Mouse (Mus musculus) thymus, postnatal 10 days (tissue): ENCODE data around the gene Ptcd3.
"Not testable (repeated sequence)": the region's sequence is repeated elsewhere in the genome, so short reads cannot be mapped to it uniquely, and the experiment has no call there.

Experiments used
- DNase-seq, 2 experiments: peaks; one replicate each; pipeline ENCODE4 v3.0.0; 2021; ENCODE audit warnings: low spot score in 2 of 2

The Ptcd3 gene

GRCm38 (mm10) chr6:71908481-71909381 lies at the start of gene Ptcd3, which contains the start of gene Polr1a:
TSS of gene Ptcd3 (minus strand) at chr6:71908750.
TSS of gene Polr1a (plus strand) at chr6:71909053.
- peak; percentile 82 to 91 for DNase-seq

- no peak for DNase-seq
Measured at GRCm38 (mm10) chr6:71951192-71951591, 42.6 kb upstream of the Ptcd3 start.

- no peak for DNase-seq
Measured at GRCm38 (mm10) chr6:71950592-71950991, 42.0 kb upstream of the Ptcd3 start.

GRCm38 (mm10) chr6:71949721-71950120 lies 41.2 kb upstream of the Ptcd3 start:
- no peak for DNase-seq

- no peak for DNase-seq
Measured at GRCm38 (mm10) chr6:71946121-71946520, 37.6 kb upstream of the Ptcd3 start.

GRCm38 (mm10) chr6:71945101-71945500 lies 36.6 kb upstream of the Ptcd3 start:
- no peak for DNase-seq

- DNase-seq: no peak
Measured at GRCm38 (mm10) chr6:71940912-71941311, 32.4 kb upstream of the Ptcd3 start.

- no peak for DNase-seq
Measured at GRCm38 (mm10) chr6:71935737-71936136, 27.2 kb upstream of the Ptcd3 start.

GRCm38 (mm10) chr6:71934081-71934556 lies 25.6 kb upstream of the Ptcd3 start:
- DNase-seq: no peak

GRCm38 (mm10) chr6:71932347-71932746 lies 23.8 kb upstream of the Ptcd3 start:
- no peak for DNase-seq

- no peak for DNase-seq
Measured at GRCm38 (mm10) chr6:71930830-71931437, 22.4 kb upstream of the Ptcd3 start.

GRCm38 (mm10) chr6:71930053-71930452 lies 21.5 kb upstream of the Ptcd3 start:
- no peak for DNase-seq

GRCm38 (mm10) chr6:71927911-71928310 lies 19.4 kb upstream of the Ptcd3 start:
- peak in 1 of 2 experiments; percentile 24 for DNase-seq

- DNase-seq: not testable (repeated sequence)
Measured at GRCm38 (mm10) chr6:71925233-71925632, 16.7 kb upstream of the Ptcd3 start.

GRCm38 (mm10) chr6:71920752-71921151 lies 12.2 kb upstream of the Ptcd3 start:
- no peak for DNase-seq

- DNase-seq: no peak
Measured at GRCm38 (mm10) chr6:71911686-71912450, 3.3 kb upstream of the Ptcd3 start.

- no peak for DNase-seq
Measured at GRCm38 (mm10) chr6:71909840-71910239, 1.3 kb upstream of the Ptcd3 start.

- no peak for DNase-seq
Measured at GRCm38 (mm10) chr6:71909384-71909783, 834 bp upstream of the Ptcd3 start.

GRCm38 (mm10) chr6:71907702-71908235 lies 781 bp downstream of the Ptcd3 start:
- DNase-seq: no peak

- no peak for DNase-seq
Measured at GRCm38 (mm10) chr6:71893263-71893662, 15.3 kb downstream of the Ptcd3 start.

- no peak for DNase-seq
Measured at GRCm38 (mm10) chr6:71877965-71878760, 30.4 kb downstream of the Ptcd3 start.
